Mouse (Mus musculus): ENCODE measurements at regions not wholly inside any gene's neighbourhood (a gene's known extent, or its start where the extent isn't known, plus 50 kb on each side); places are given as distances from the start of the nearest gene placed in this dataset.

DNA sequence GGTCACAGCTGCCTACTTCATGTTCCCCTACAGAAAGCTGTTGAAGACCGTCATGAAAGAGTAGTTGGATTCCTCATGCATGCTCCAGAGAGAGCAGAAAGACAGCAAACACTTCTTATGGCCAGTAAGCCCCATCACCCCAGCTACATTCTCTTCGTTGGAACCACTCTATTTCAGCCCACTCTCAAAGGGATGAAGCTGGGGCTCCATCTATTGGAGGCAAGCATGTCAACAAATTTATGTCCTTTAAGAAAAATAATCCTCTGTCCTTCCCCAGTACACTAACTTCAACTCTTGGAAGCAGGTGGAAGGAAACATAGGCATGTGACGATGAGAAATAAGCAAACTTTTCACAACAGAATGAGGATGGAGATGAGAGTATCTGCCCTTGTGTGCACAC, 438.5 kb downstream of the Cdk5rap2 start:
- no peak for DNase-seq

GRCm38 (mm10) chr4:69968424-69968823, 441.8 kb downstream of the Cdk5rap2 start:
- no peak for DNase-seq
